19 mouse cellular contexts compared by ENCODE assay signal in genomic region chr3:32428361-32428760, GRCm38 (mm10). TPM values are rescaled to one million over a fixed set of nuclear protein-coding genes. Genes with fewer than 3 reads are reported as not detected.
DNase-seq lines count a peak whose midpoint lies in the region; ATAC-seq and TF ChIP-seq lines count a peak whose summit lies in the region.
"Had no signal": no experiment of that assay in that cellular context is flagged by ENCODE, and none has a peak within 500 bp of the region (broad histone marks: within the 10 kb centered on the region; RNA-seq: fewer than 3 reads in every experiment).

No protein-coding gene starts in this region.

- intact Hi-C loops in gastrocnemius, adult 2 months (cut with DNase I): no loop called here
- intact Hi-C loops in heart, postnatal 25 days (cut with DNase I): no loop called here
- intact Hi-C loops in left cerebral cortex, postnatal 10 days (cut with DNase I): no loop called here

- TF ChIP-seq CTCF in gastrocnemius, adult 2 months (IDR thresholded peaks at IDR 0.05): no peak

- no peak overlapping the region for H3K4me2 ChIP-seq in heart, embryonic 11.5 days
- no peak overlapping the region for H3K4me2 ChIP-seq in heart, embryonic 16.5 days (ENCODE audit: low read depth, low read length)
- H3K4me2 ChIP-seq: embryonic facial prominence, embryonic 15.5 days; hindbrain, embryonic 13.5 days had no signal

- ATAC-seq in heart, embryonic 11.5 days (replicated peaks; ENCODE audit: insufficient number of reproducible peaks, low FRiP score, low TSS enrichment): no peak
- no peak for ATAC-seq in heart, embryonic 16.5 days (replicated peaks; ENCODE audit: extremely low read depth, insufficient read depth, low FRiP score)
- ATAC-seq: forebrain, embryonic 14.5 days; hindbrain, postnatal 0 days had no signal

- DNase-seq in gastrocnemius, adult 2 months: no peak
- DNase-seq in gastrocnemius, postnatal 25 days: no peak
- DNase-seq in heart, postnatal 25 days (ENCODE audit: low spot score): no peak
- DNase-seq in heart, adult 8-10 months (ENCODE audit: low spot score): no peak
- no peak for DNase-seq in left cerebral cortex, postnatal 10 days (ENCODE audit: extremely low spot score in 1 of 2, low spot score in 2 of 2)
- DNase-seq: B cell, adult 2 months; cerebellum, adult 11 months; cerebellum, adult 8-10 months; embryo, embryonic 11 days had no signal

- H3K27me3 ChIP-seq in heart, embryonic 11.5 days (ENCODE audit: control insufficient read depth, insufficient read depth, low read length): no peaks in the 10 kb centered on the region
- H3K27me3 ChIP-seq in heart, embryonic 16.5 days (ENCODE audit: control insufficient read depth, insufficient read depth, low read length): no peaks in the 10 kb centered on the region
- H3K27me3 ChIP-seq: embryonic facial prominence, embryonic 15.5 days; hindbrain, embryonic 13.5 days had no signal

- 90% methylated on average over 3 of the region's 3 CpGs for WGBS in heart, embryonic 11.5 days (ENCODE audit: insufficient replicate concordance)
- 93% methylated on average over 3 of the region's 3 CpGs for WGBS in heart, embryonic 16.5 days

- H3K9me3 ChIP-seq in heart, embryonic 11.5 days (replicated peaks; ENCODE audit: control insufficient read depth, low read length): no peaks in the 10 kb centered on the region
- no peaks in the 10 kb centered on the region; the same call in 1 of the 2 replicates for H3K9me3 ChIP-seq in heart, embryonic 16.5 days (replicated peaks; ENCODE audit: control insufficient read depth, low read length)
- H3K9me3 ChIP-seq: embryonic facial prominence, embryonic 15.5 days; G1E; hindbrain, embryonic 13.5 days had no signal

- H3K9ac ChIP-seq in heart, embryonic 11.5 days (ENCODE audit: low read depth, low read length): no peak overlapping the region
- H3K9ac ChIP-seq in heart, embryonic 16.5 days (ENCODE audit: low read length): no peak overlapping the region
- H3K9ac ChIP-seq: embryonic facial prominence, embryonic 15.5 days; hindbrain, embryonic 13.5 days had no signal

- H3K4me3 ChIP-seq in gastrocnemius, adult 2 months: no peak overlapping the region
- no peak overlapping the region for H3K4me3 ChIP-seq in heart, embryonic 11.5 days (ENCODE audit: low read depth, low read length)
- H3K4me3 ChIP-seq in heart, embryonic 16.5 days (ENCODE audit: low read length): no peak overlapping the region
- H3K4me3 ChIP-seq in brown adipose tissue, adult 24 weeks (ENCODE audit: insufficient read depth, low read depth, low read length): no peak overlapping the region
- H3K4me3 ChIP-seq: embryonic facial prominence, embryonic 15.5 days; erythroblast, embryonic 14.5 days; forebrain, embryonic 10.5 days; hindbrain, embryonic 13.5 days had no signal

- H3K36me3 ChIP-seq in heart, embryonic 11.5 days (ENCODE audit: control insufficient read depth, insufficient read depth, low read length): no peaks in the 10 kb centered on the region
- no peaks in the 10 kb centered on the region for H3K36me3 ChIP-seq in heart, embryonic 16.5 days (ENCODE audit: control insufficient read depth, insufficient read depth)
- H3K36me3 ChIP-seq: embryonic facial prominence, embryonic 15.5 days had no signal

- H3K4me1 ChIP-seq in heart, embryonic 11.5 days (ENCODE audit: control insufficient read depth, insufficient read depth, low read length): peaks cover 14% of the 10 kb centered on the region; the same call in 1 of the 2 replicates
- peaks cover 20% of the 10 kb centered on the region for H3K4me1 ChIP-seq in heart, embryonic 16.5 days (ENCODE audit: control insufficient read depth, insufficient read depth, low read length)
- peaks cover 13% of the 10 kb centered on the region for H3K4me1 ChIP-seq in brown adipose tissue, adult 24 weeks (ENCODE audit: control insufficient read depth, insufficient read depth, insufficient read length, low read length)
- H3K4me1 ChIP-seq: forebrain, embryonic 10.5 days had no signal

- peak overlapping the region; percentile 75 for H3K27ac ChIP-seq in gastrocnemius, adult 2 months
- peak overlapping the region; percentile 46; the same call in 1 of the 2 replicates for H3K27ac ChIP-seq in heart, embryonic 11.5 days (ENCODE audit: low read depth, low read length)
- H3K27ac ChIP-seq in heart, embryonic 16.5 days (ENCODE audit: low read length): peak overlapping the region; percentile 70
- peak overlapping the region; percentile 75; the same call in 1 of the 2 replicates for H3K27ac ChIP-seq in brown adipose tissue, adult 24 weeks (replicated peaks; ENCODE audit: low read depth, low read length)
- H3K27ac ChIP-seq: embryonic facial prominence, embryonic 15.5 days; forebrain, embryonic 10.5 days; hindbrain, embryonic 13.5 days; hindbrain, postnatal 0 days had no signal

RNA-seq across cellular contexts. Expression of gene Pik3ca, which starts 30.9 kb away (rescaled TPM):
- 10 to 100 TPM; 40.1 to 63.3 TPM for total RNA-seq in gastrocnemius, adult 2 months (2021)
- 10 to 100 TPM; 41.6 to 61.0 TPM for total RNA-seq in gastrocnemius, postnatal 25 days (2021)
- 10.1 and 12.0 TPM in 2 replicates for polyA plus RNA-seq in heart, embryonic 11.5 days (2014; fragmentation: Nextera tagmentation; extraction: Ambion mirVana)
- total RNA-seq in heart, postnatal 25 days (2021): 10 to 100 TPM; 45.8 to 54.2 TPM
- 6.6 and 7.8 TPM in 2 replicates for polyA plus RNA-seq in heart, embryonic 16.5 days (2015; fragmentation: Nextera tagmentation; extraction: Ambion mirVana)
- total RNA-seq in heart, adult 8-10 months (2022): 10 to 100 TPM; 42.2 to 50.1 (median 45.1) TPM
- polyA plus RNA-seq in brown adipose tissue, adult 24 weeks (2012; ENCODE audit: insufficient read depth, insufficient read length, missing spikeins): 14.3 and 17.7 TPM in 2 replicates
- 10 to 100 TPM; 45.1 to 48.6 TPM for total RNA-seq in left cerebral cortex, postnatal 10 days (2021)
